Mouse (Mus musculus) stomach, embryonic 16.5 days (tissue): Measurements from ENCODE around the gene Trnp1. TPM values are rescaled to one million over a fixed set of nuclear protein-coding genes. Genes with fewer than 3 reads are reported as not detected.

Experiments used
- ATAC-seq: fragments of 200-750 bp; cut with Nextera tagmentation; 2 replicates; pipeline ENCODE4 v1.8.0; 2017; ENCODE audit warnings: moderate number of reproducible peaks, moderate TSS enrichment; ENCODE audit not compliant: insufficient read depth, low FRiP score
- H3K27ac ChIP-seq: fragments of 300-500 bp; sonication (generic); 2 replicates; pipeline ENCODE4 v1.5.1; 2014; ENCODE audit warnings: low read length
- H3K27me3 ChIP-seq: fragments of 300-500 bp; sonication (generic); 2 replicates; pipeline ENCODE4 v1.6.1; 2014; ENCODE audit warnings: low read length, control low read depth, mixed read lengths; ENCODE audit not compliant: control insufficient read depth, insufficient read depth
- H3K36me3 ChIP-seq: fragments of 300-500 bp; sonication (generic); 2 replicates; pipeline ENCODE4 v1.6.1; 2014; ENCODE audit warnings: low read length; ENCODE audit not compliant: control insufficient read depth, insufficient read depth
- H3K4me1 ChIP-seq: fragments of 300-500 bp; sonication (generic); 2 replicates; pipeline ENCODE4 v1.6.1; 2014; ENCODE audit warnings: low read length, control low read depth, mixed read lengths; ENCODE audit not compliant: control insufficient read depth, insufficient read depth
- H3K4me2 ChIP-seq: fragments of 300-500 bp; sonication (generic); 2 replicates; pipeline ENCODE4 v1.6.1; 2014; ENCODE audit warnings: low read depth, low read length, mixed read lengths
- H3K4me3 ChIP-seq: fragments of 300-500 bp; sonication (generic); replicated peaks from 2 replicates; pipeline ENCODE4 v1.5.1; 2014; ENCODE audit warnings: mild to moderate bottlenecking, low read length
- H3K9ac ChIP-seq: fragments of 300-500 bp; sonication (generic); 2 replicates; pipeline ENCODE4 v1.6.1; 2014; ENCODE audit warnings: low read length
- H3K9me3 ChIP-seq: fragments of 300-500 bp; sonication (generic); replicated peaks from 2 replicates; pipeline ENCODE4 v1.6.1; 2016; ENCODE audit warnings: low read length, control low read depth; ENCODE audit not compliant: control insufficient read depth
- WGBS: fragments of 180-500 bp; shearing (Covaris S2); extraction: QIAGEN DNeasy Blood & Tissue Kit; methylation state at CpG from one replicate; pipeline ENCODE4 v1.1.7; 2014; 5-methylcytosine and 5-hydroxymethylcytosine counted together
- polyA plus RNA-seq: library from polyadenylated mRNA; unstranded; fragments of >200 nt; fragmentation: Nextera tagmentation; extraction: Ambion mirVana; gene quantifications from 2 replicates; pipeline ENCODE4 v1.2.1, GENCODE M21; 2015

Trnp1 gene
- polyA plus RNA-seq, 1 experiment from 2014 or later: 0.75 TPM

- no peak for ATAC-seq
- Histone ChIP-seq H3K27me3 (no peaks in the 10 kb centered on the region), H3K36me3 (no peaks in the 10 kb centered on the region), H3K27ac (no peak overlapping the region), H3K4me3 (no peak overlapping the region), H3K9me3 (no peaks in the 10 kb centered on the region), H3K4me2 (no peak overlapping the region), H3K4me1 (peaks cover 25% of the 10 kb centered on the region), H3K9ac (no peak overlapping the region)
- 71% methylated on average over 5 of the region's 5 CpGs for WGBS
Measured at GRCm38 (mm10) chr4:133443085-133443484, 55.3 kb downstream of the Trnp1 start.

- 56% methylated on average over 3 of the region's 3 CpGs for WGBS
- Histone ChIP-seq H3K4me1 (peaks cover 25% of the 10 kb centered on the region), H3K9ac (no peak overlapping the region), H3K4me2 (no peak overlapping the region), H3K4me3 (no peak overlapping the region), H3K27me3 (no peaks in the 10 kb centered on the region), H3K27ac (no peak overlapping the region), H3K36me3 (no peaks in the 10 kb centered on the region), H3K9me3 (no peaks in the 10 kb centered on the region)
- ATAC-seq: no peak
Measured at GRCm38 (mm10) chr4:133442194-133442593, 56.2 kb downstream of the Trnp1 start.

Other genes with a start within 250 kb of the Trnp1 start
- gene Sytl1, start 235.4 kb downstream of the Trnp1 start, polyA plus RNA-seq: 52.0 and 76.1 TPM in 2 replicates
- gene Tmem222, start 220.8 kb downstream of the Trnp1 start, polyA plus RNA-seq: 71.3 and 74.3 TPM in 2 replicates
- gene Wdtc1, start 145.1 kb downstream of the Trnp1 start, polyA plus RNA-seq: 12.9 and 14.8 TPM in 2 replicates
- 10.1 and 10.7 TPM in 2 replicates for gene Slc9a1, start 128.8 kb downstream of the Trnp1 start, polyA plus RNA-seq
- gene Tent5b, start 18.4 kb downstream of the Trnp1 start, polyA plus RNA-seq: 7.9 and 12.6 TPM in 2 replicates
- 33.7 and 39.0 TPM in 2 replicates for gene Kdf1, start 20.4 kb upstream of the Trnp1 start, polyA plus RNA-seq
- gene Nudc, start 47.4 kb upstream of the Trnp1 start, polyA plus RNA-seq: 194 and 218 TPM in 2 replicates
- 6.6 and 7.2 TPM in 2 replicates for gene Nr0b2, start 54.8 kb upstream of the Trnp1 start, polyA plus RNA-seq
- 3.9 and 4.2 TPM in 2 replicates for gene Gpatch3, start 76.2 kb upstream of the Trnp1 start, polyA plus RNA-seq
- gene Gpn2, start 85.8 kb upstream of the Trnp1 start, polyA plus RNA-seq: 13.8 and 14.3 TPM in 2 replicates
- 339 and 468 TPM in 2 replicates for gene Sfn, start 103.6 kb upstream of the Trnp1 start, polyA plus RNA-seq
- gene Zdhhc18, start 151.6 kb upstream of the Trnp1 start, polyA plus RNA-seq: 2.0 and 3.4 TPM in 2 replicates
- gene Pigv, start 174.1 kb upstream of the Trnp1 start, polyA plus RNA-seq: 17.9 and 20.1 TPM in 2 replicates